Mouse (Mus musculus) testis, postnatal 10 days (tissue): ENCODE data around the gene Mtrex.

ENCODE experiments used
- DNase-seq: peaks from one replicate; pipeline ENCODE4 v3.0.0; 2021; ENCODE audit warnings: low spot score

Gene Mtrex

GRCm38 (mm10) chr13:112867381-112867780 is 59.8 kb downstream of the Mtrex start:
- DNase-seq = no peak

- no peak for DNase-seq
These were observed 60.4 kb downstream of the Mtrex start for GRCm38 (mm10) chr13:112866782-112867181.

- DNase-seq = no peak
These were observed 64.1 kb downstream of the Mtrex start for GRCm38 (mm10) chr13:112862978-112863677.

- DNase-seq = no peak
These were observed 64.9 kb downstream of the Mtrex start for GRCm38 (mm10) chr13:112862342-112862741.

- peak; percentile 73 for DNase-seq
These were observed 65.3 kb downstream of the Mtrex start for GRCm38 (mm10) chr13:112861825-112862306.

- DNase-seq = no peak
These were observed 66.3 kb downstream of the Mtrex start for GRCm38 (mm10) chr13:112860911-112861310.

- no peak for DNase-seq
These were observed 66.8 kb downstream of the Mtrex start for GRCm38 (mm10) chr13:112860370-112860769.

GRCm38 (mm10) chr13:112859574-112860134 is 67.5 kb downstream of the Mtrex start:
- no peak for DNase-seq

GRCm38 (mm10) chr13:112857921-112858320 is 69.3 kb downstream of the Mtrex start:
- no peak for DNase-seq

- DNase-seq = no peak
These were observed 72.8 kb downstream of the Mtrex start for GRCm38 (mm10) chr13:112854402-112854801.

GRCm38 (mm10) chr13:112853710-112854316 is 73.4 kb downstream of the Mtrex start:
- DNase-seq = no peak

GRCm38 (mm10) chr13:112845931-112846330 is 81.3 kb downstream of the Mtrex start:
- DNase-seq = no peak

GRCm38 (mm10) chr13:112840241-112841087 is 86.7 kb downstream of the Mtrex start:
- DNase-seq = no peak

GRCm38 (mm10) chr13:112838562-112839232 is 88.5 kb downstream of the Mtrex start:
- no peak for DNase-seq

GRCm38 (mm10) chr13:112837621-112838155 is 89.5 kb downstream of the Mtrex start:
- DNase-seq = no peak

GRCm38 (mm10) chr13:112836951-112837350 is 90.2 kb downstream of the Mtrex start:
- no peak for DNase-seq

- no peak for DNase-seq
These were observed 92.1 kb downstream of the Mtrex start for GRCm38 (mm10) chr13:112835113-112835512.

- no peak for DNase-seq
These were observed 93.3 kb downstream of the Mtrex start for GRCm38 (mm10) chr13:112833895-112834263.

- no peak for DNase-seq
These were observed 93.8 kb downstream of the Mtrex start for GRCm38 (mm10) chr13:112833253-112833894.

- DNase-seq = no peak
These were observed 94.6 kb downstream of the Mtrex start for GRCm38 (mm10) chr13:112832589-112832988.

- DNase-seq = no peak
These were observed 97.6 kb downstream of the Mtrex start for GRCm38 (mm10) chr13:112829619-112830018.
